Mouse (Mus musculus) heart, embryonic 14.5 days (tissue): ENCODE data around the gene Baiap2l2. TPM values are rescaled to one million over a fixed set of nuclear protein-coding genes. Genes with fewer than 3 reads are reported as not detected.

ENCODE experiments used
- ATAC-seq: fragments of 200-750 bp; cut with Nextera tagmentation; 2 replicates; pipeline ENCODE4 v1.8.0; 2017; ENCODE audit warnings: low read depth, moderate TSS enrichment; ENCODE audit not compliant: insufficient number of reproducible peaks, insufficient read depth, low FRiP score
- H3K27ac ChIP-seq, 2 experiments: fragments of 200-500 bp in 1 of 2; fragments of 300-500 bp in 1 of 2; sonication (generic) in 1 of 2; replicated peaks in 1 of 2; 2 replicates each; pipeline ENCODE4 v1.5.1; 2012 to 2014; ENCODE audit warnings: low read depth in 2 of 2, low read length in 2 of 2, control low read depth in 1 of 2, mild to moderate bottlenecking in 1 of 2, mixed read lengths in 1 of 2; ENCODE audit not compliant: control insufficient read depth in 1 of 2, insufficient read depth in 1 of 2
- H3K27me3 ChIP-seq: fragments of 300-500 bp; sonication (generic); 2 replicates; pipeline ENCODE4 v1.6.1; 2014; ENCODE audit warnings: mild to moderate bottlenecking, low read length, control low read depth; ENCODE audit not compliant: control insufficient read depth, insufficient read depth
- H3K36me3 ChIP-seq: fragments of 300-500 bp; sonication (generic); 2 replicates; pipeline ENCODE4 v1.6.1; 2014; ENCODE audit warnings: mild to moderate bottlenecking, control low read depth, low read length, mixed read lengths; ENCODE audit not compliant: control insufficient read depth, insufficient read depth
- H3K4me1 ChIP-seq, 2 experiments: fragments of 200-500 bp in 1 of 2; fragments of 300-500 bp in 1 of 2; sonication (generic) in 1 of 2; 2 replicates each; pipeline ENCODE4 v1.6.1; 2012 to 2014; ENCODE audit warnings: low read length in 2 of 2, control low read depth in 1 of 2, mixed read lengths in 1 of 2; ENCODE audit not compliant: control insufficient read depth in 2 of 2, insufficient read depth in 2 of 2
- H3K4me2 ChIP-seq: fragments of 300-500 bp; sonication (generic); 2 replicates; pipeline ENCODE4 v1.6.1; 2014; ENCODE audit warnings: mild to moderate bottlenecking, low read length
- H3K4me3 ChIP-seq, 2 experiments: fragments of 200-500 bp in 1 of 2; fragments of 300-500 bp in 1 of 2; sonication (generic) in 1 of 2; 2 replicates each; pipeline ENCODE4 v1.5.1; 2012 to 2014; ENCODE audit warnings: low read length in 2 of 2, mild to moderate bottlenecking in 2 of 2, control low read depth in 1 of 2, low read depth in 1 of 2, moderate library complexity in 1 of 2; ENCODE audit not compliant: control insufficient read depth in 1 of 2, insufficient read depth in 1 of 2
- H3K9ac ChIP-seq: fragments of 300-500 bp; sonication (generic); 2 replicates; pipeline ENCODE4 v1.6.1; 2014; ENCODE audit warnings: mild to moderate bottlenecking, low read length
- H3K9me3 ChIP-seq: fragments of 300-500 bp; sonication (generic); 2 replicates; pipeline ENCODE4 v1.6.1; 2016; ENCODE audit warnings: low read length, control low read depth; ENCODE audit not compliant: control insufficient read depth
- WGBS: fragments of 180-500 bp; shearing (Covaris S2); extraction: QIAGEN DNeasy Blood & Tissue Kit; methylation state at CpG from one replicate; pipeline ENCODE4 v1.1.7; 2014; 5-methylcytosine and 5-hydroxymethylcytosine counted together
- polyA plus RNA-seq: library from polyadenylated mRNA; unstranded; fragments of >200 nt; fragmentation: Nextera tagmentation; extraction: Ambion mirVana; gene quantifications from 2 replicates; pipeline ENCODE4 v1.2.1, GENCODE M21; 2014

The Baiap2l2 gene
- polyA plus RNA-seq, 1 experiment from 2014 or later, result 13.9 TPM

GRCm38 (mm10) chr15:79326971-79327961 lies 41.9 kb upstream of the Baiap2l2 start:
- WGBS, result 20% methylated on average over 20 of the region's 20 CpGs
- ATAC-seq, result no peak
- peaks cover 28 to 34% of the 10 kb centered on the region in 2 experiments for H3K4me1 ChIP-seq

GRCm38 (mm10) chr15:79326264-79326663 lies 40.9 kb upstream of the Baiap2l2 start:
- WGBS, result 50% methylated on average over 4 of the region's 4 CpGs
- H3K27me3 ChIP-seq, result no peaks in the 10 kb centered on the region
- peaks cover 31 to 42% of the 10 kb centered on the region in 2 experiments for H3K4me1 ChIP-seq
- H3K27ac ChIP-seq, result no peak overlapping the region
- no peak overlapping the region for H3K4me3 ChIP-seq
- H3K9ac ChIP-seq, result no peak overlapping the region
- no peak for ATAC-seq
- no peaks in the 10 kb centered on the region for H3K36me3 ChIP-seq
- 0 out of 2 replicates have a peak overlapping the region, but pooled peaks have one; percentile 16 for H3K4me2 ChIP-seq
- H3K9me3 ChIP-seq, result no peaks in the 10 kb centered on the region

More at GRCm38 (mm10) chr15:79326971-79327961, 41.9 kb upstream of the Baiap2l2 start:
- H3K27me3 ChIP-seq, result no peaks in the 10 kb centered on the region
- peak overlapping the region; percentile 93 for H3K4me2 ChIP-seq
- H3K36me3 ChIP-seq, result no peaks in the 10 kb centered on the region
- H3K27ac ChIP-seq, result peak overlapping the region; percentile 78 to 83
- no peaks in the 10 kb centered on the region for H3K9me3 ChIP-seq
- H3K4me3 ChIP-seq, result peak overlapping the region; percentile 52 to 63
- H3K9ac ChIP-seq, result peak overlapping the region; percentile 83

- H3K4me1 ChIP-seq, result peaks cover 31 to 42% of the 10 kb centered on the region in 2 experiments
- H3K4me3 ChIP-seq, result no peak overlapping the region
- no peak for ATAC-seq
- H3K27ac ChIP-seq, result no peak overlapping the region
- no peaks in the 10 kb centered on the region for H3K36me3 ChIP-seq
- WGBS, result 65% methylated on average over 3 of the region's 3 CpGs
- H3K9ac ChIP-seq, result no peak overlapping the region
- no peaks in the 10 kb centered on the region for H3K9me3 ChIP-seq
- no peaks in the 10 kb centered on the region for H3K27me3 ChIP-seq
- no peak overlapping the region for H3K4me2 ChIP-seq
Observed at GRCm38 (mm10) chr15:79325742-79326141, 40.4 kb upstream of the Baiap2l2 start.

- no peak for ATAC-seq
- Histone ChIP-seq H3K9me3 (no peaks in the 10 kb centered on the region), H3K4me1 (peaks cover 31 to 42% of the 10 kb centered on the region in 2 experiments), H3K9ac (no peak overlapping the region), H3K4me2 (no peak overlapping the region), H3K36me3 (no peaks in the 10 kb centered on the region), H3K27me3 (no peaks in the 10 kb centered on the region), H3K27ac (peak overlapping the region; percentile 79 to 87; a peak in 3 of 4 replicates), H3K4me3 (no peak overlapping the region)
- 80% methylated on average over 3 of the region's 3 CpGs for whole genome bisulfite sequencing
Observed at GRCm38 (mm10) chr15:79324373-79324772, 39.0 kb upstream of the Baiap2l2 start.

GRCm38 (mm10) chr15:79323791-79324155 lies 38.4 kb upstream of the Baiap2l2 start:
- WGBS, result 45% methylated on average over 4 of the region's 4 CpGs
- Histone ChIP-seq H3K4me3 (no peak overlapping the region), H3K27ac (peak overlapping the region; percentile 79 to 87), H3K36me3 (no peaks in the 10 kb centered on the region), H3K9me3 (no peaks in the 10 kb centered on the region), H3K27me3 (no peaks in the 10 kb centered on the region), H3K4me2 (no peak overlapping the region), H3K4me1 (peaks cover 31 to 42% of the 10 kb centered on the region in 2 experiments), H3K9ac (no peak overlapping the region)
- ATAC-seq, result no peak

- Histone ChIP-seq H3K9me3 (no peaks in the 10 kb centered on the region), H3K4me3 (no peak overlapping the region), H3K4me2 (no peak overlapping the region), H3K9ac (0 out of 2 replicates have a peak overlapping the region, but pooled peaks have one; percentile 14), H3K4me1 (peaks cover 31 to 42% of the 10 kb centered on the region in 2 experiments), H3K36me3 (no peaks in the 10 kb centered on the region), H3K27ac (peak overlapping the region; percentile 79 to 87), H3K27me3 (no peaks in the 10 kb centered on the region)
- peak; percentile 25 for ATAC-seq
- 59% methylated on average over 6 of the region's 6 CpGs for WGBS
Observed at GRCm38 (mm10) chr15:79322991-79323790, 37.9 kb upstream of the Baiap2l2 start.

GRCm38 (mm10) chr15:79322281-79322990 lies 37.1 kb upstream of the Baiap2l2 start:
- Histone ChIP-seq H3K4me3 (no peak overlapping the region), H3K4me1 (peaks cover 30 to 42% of the 10 kb centered on the region in 2 experiments), H3K27ac (peak overlapping the region; percentile 15 to 87), H3K9me3 (no peaks in the 10 kb centered on the region), H3K9ac (0 out of 2 replicates have a peak overlapping the region, but pooled peaks have one; percentile 14), H3K27me3 (no peaks in the 10 kb centered on the region), H3K36me3 (no peaks in the 10 kb centered on the region), H3K4me2 (no peak overlapping the region)
- WGBS, result 50% methylated on average over 11 of the region's 11 CpGs
- no peak for ATAC-seq
